ENCODE assay signal across 11 mouse cellular contexts in the genomic region with DNA sequence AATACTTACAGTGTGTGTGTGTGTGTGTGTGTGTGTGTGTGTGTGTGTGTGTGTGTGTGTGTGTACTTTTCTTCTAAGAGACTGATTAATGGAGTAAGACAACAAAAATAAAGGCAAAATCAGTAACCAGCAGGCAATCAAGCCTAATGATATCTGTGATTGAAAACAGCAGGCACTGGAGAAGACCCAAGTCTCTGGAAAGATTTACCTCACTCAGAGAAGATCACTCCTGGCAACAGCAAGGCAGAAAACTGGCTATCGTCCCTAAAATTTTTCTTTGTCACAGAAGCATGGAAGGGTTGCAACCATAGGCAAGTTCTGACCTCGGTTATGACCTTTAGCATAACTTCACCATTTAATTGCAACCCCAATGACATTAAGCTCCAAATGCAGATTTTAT.
DNase-seq lines count a peak whose midpoint lies in the region; ATAC-seq lines count a peak whose summit lies in the region.
"Had no signal": no experiment of that assay in that cellular context is flagged by ENCODE, and none has a peak within 500 bp of the region (broad histone marks: within the 10 kb centered on the region; RNA-seq: fewer than 3 reads in every experiment).

No protein-coding gene starts in this region.

- no peak for ATAC-seq in cerebellum, adult (ENCODE audit: insufficient number of reproducible peaks, low FRiP score, low TSS enrichment)
- ATAC-seq: activated CD4-positive, CD25-positive, alpha-beta regulatory T cell, adult 4 months had no signal

- DNase-seq in cerebellum, postnatal 14 days = peak; percentile 66
- peak; percentile 53 for DNase-seq in left cerebral cortex, postnatal 4 days
- no peak for DNase-seq in left cerebral cortex, postnatal 10 days (ENCODE audit: extremely low spot score in 1 of 2, low spot score in 2 of 2)
- peak; percentile 43 for DNase-seq in brain, adult 2 months (ENCODE audit: low read depth, low spot score)
- DNase-seq in heart, postnatal 10 days = peak; percentile 56 to 67
- DNase-seq in right cerebral cortex, postnatal 14 days = no peak
- DNase-seq in layer of hippocampus, postnatal 10 days (ENCODE audit: low spot score in 2 of 2) = no peak
- DNase-seq: layer of hippocampus, postnatal 36 days; midbrain, embryonic 14.5 days had no signal

- intact Hi-C loops in left cerebral cortex, postnatal 4 days (cut with DNase I) = no loop called here
- intact Hi-C loops in left cerebral cortex, postnatal 10 days (cut with DNase I) = loop anchor here (5.0 to 10.0 kb wide), 2 partner anchors 109 to 501 kb away; partner anchors contain the start of gene Sptbn1
- intact Hi-C loops in heart, postnatal 10 days (cut with DNase I) = no loop called here

Comparison
In these comparisons a context has a peak if more than half of its experiments do, and no peak if none do; other contexts are left out.
1. DNase-seq: peak in cerebellum, postnatal 14 days (2 of 2), left cerebral cortex, postnatal 4 days (single experiment), brain, adult 2 months (single experiment) and heart, postnatal 10 days (2 of 2); none in left cerebral cortex, postnatal 10 days (0 of 2), right cerebral cortex, postnatal 14 days (single experiment) and layer of hippocampus, postnatal 10 days (0 of 2).